Mouse (Mus musculus) left cerebral cortex, adult 18-20 months (tissue): Measurements from ENCODE around the gene Dgkg. TPM values are rescaled to one million over a fixed set of nuclear protein-coding genes. Genes with fewer than 3 reads are reported as not detected.

ENCODE experiments used
- DNase-seq, 2 experiments: peaks; one replicate each; pipeline ENCODE4 v3.0.0; 2021 to 2022; ENCODE audit warnings: low spot score in 2 of 2, mixed read lengths in 1 of 2
- total RNA-seq, 2 experiments: library from RNA; stranded (reverse); gene quantifications; 2 replicates each; pipeline ENCODE4 v1.2.3; 2021

Dgkg gene
- total RNA-seq, 2 experiments from 2014 or later: 47.4 to 68.3 TPM

- no peak for DNase-seq
These were observed 105.6 kb downstream of the Dgkg start for GRCm38 (mm10) chr16:22551231-22552000.

GRCm38 (mm10) chr16:22549346-22549745, 107.7 kb downstream of the Dgkg start:
- DNase-seq: no peak

- DNase-seq: peak; percentile 82 to 90
These were observed 108.6 kb downstream of the Dgkg start for GRCm38 (mm10) chr16:22548167-22549080.

GRCm38 (mm10) chr16:22547741-22548140, 109.3 kb downstream of the Dgkg start:
- DNase-seq: no peak

GRCm38 (mm10) chr16:22545799-22546198, 111.2 kb downstream of the Dgkg start:
- no peak for DNase-seq

- DNase-seq: peak; percentile 62 to 65
These were observed 111.9 kb downstream of the Dgkg start for GRCm38 (mm10) chr16:22545016-22545561.

- DNase-seq: no peak
These were observed 114.3 kb downstream of the Dgkg start for GRCm38 (mm10) chr16:22542691-22543141.

GRCm38 (mm10) chr16:22539275-22539674, 117.7 kb downstream of the Dgkg start:
- DNase-seq: no peak

- no peak for DNase-seq
These were observed 120.3 kb downstream of the Dgkg start for GRCm38 (mm10) chr16:22536581-22537160.

- no peak for DNase-seq
These were observed 123.9 kb downstream of the Dgkg start for GRCm38 (mm10) chr16:22533087-22533486.

GRCm38 (mm10) chr16:22531834-22532233, 125.2 kb downstream of the Dgkg start:
- DNase-seq: no peak

- DNase-seq: no peak
These were observed 126.0 kb downstream of the Dgkg start for GRCm38 (mm10) chr16:22531041-22531440.

GRCm38 (mm10) chr16:22527499-22527939, 129.5 kb downstream of the Dgkg start:
- DNase-seq: no peak

- DNase-seq: no peak
These were observed 130.6 kb downstream of the Dgkg start for GRCm38 (mm10) chr16:22526386-22526785.

- DNase-seq: peak; percentile 51 to 52
These were observed 139.3 kb downstream of the Dgkg start for GRCm38 (mm10) chr16:22517431-22518384.

GRCm38 (mm10) chr16:22515476-22515875, 141.5 kb downstream of the Dgkg start:
- no peak for DNase-seq

GRCm38 (mm10) chr16:22510861-22511637, 146.0 kb downstream of the Dgkg start:
- no peak for DNase-seq

GRCm38 (mm10) chr16:22508936-22509563, 148.0 kb downstream of the Dgkg start:
- no peak for DNase-seq

GRCm38 (mm10) chr16:22505656-22506055, 151.4 kb downstream of the Dgkg start:
- no peak for DNase-seq
